Mouse (Mus musculus): ENCODE results near the gene Stambp.

GRCm38 (mm10) chr6:83555972-83556371 is 16.6 kb downstream of the Stambp start:
- no peak for TF ChIP-seq POLR2A (IDR thresholded peaks at IDR 0.05; ENCODE audit: insufficient read depth, low read length)
- no peak for TF ChIP-seq CTCF (IDR thresholded peaks at IDR 0.05; ENCODE audit: low read depth, low read length)

All from ES-Bruce4 (cell line).